Mouse (Mus musculus) midbrain, embryonic 14.5 days (tissue): ENCODE measurements around the gene Syndig1l. TPM values are rescaled to one million over a fixed set of nuclear protein-coding genes. Genes with fewer than 3 reads are reported as not detected.

Experiments
- ATAC-seq: fragments of 200-750 bp; cut with Nextera tagmentation; 2 replicates; pipeline ENCODE4 v1.8.0; 2017; ENCODE audit warnings: moderate number of reproducible peaks, moderate library complexity; ENCODE audit not compliant: low FRiP score, low TSS enrichment
- DNase-seq: peaks from one replicate; pipeline ENCODE4 v3.0.0-alpha.2; 2015
- H3K27ac ChIP-seq: fragments of 300-500 bp; sonication (generic); replicated peaks from 2 replicates; pipeline ENCODE4 v1.5.1; 2014; ENCODE audit warnings: mild to moderate bottlenecking, low read depth, low read length, moderate library complexity
- H3K27me3 ChIP-seq: fragments of 300-500 bp; sonication (generic); 2 replicates; pipeline ENCODE4 v1.6.1; 2014; ENCODE audit warnings: low read length, control low read depth, mixed read lengths; ENCODE audit not compliant: control insufficient read depth, insufficient read depth
- H3K36me3 ChIP-seq: fragments of 300-500 bp; sonication (generic); 2 replicates; pipeline ENCODE4 v1.6.1; 2014; ENCODE audit warnings: low read length, control low read depth; ENCODE audit not compliant: control insufficient read depth, insufficient read depth
- H3K4me1 ChIP-seq: fragments of 300-500 bp; sonication (generic); 2 replicates; pipeline ENCODE4 v1.6.1; 2014; ENCODE audit warnings: mild to moderate bottlenecking, antibody characterized with exemption, low read length, control low read depth; ENCODE audit not compliant: control insufficient read depth, insufficient read depth
- H3K4me2 ChIP-seq: fragments of 300-500 bp; sonication (generic); 2 replicates; pipeline ENCODE4 v1.6.1; 2014; ENCODE audit warnings: mild to moderate bottlenecking, low read length, moderate library complexity
- H3K4me3 ChIP-seq: fragments of 300-500 bp; sonication (generic); replicated peaks from 2 replicates; pipeline ENCODE4 v1.5.1; 2014; ENCODE audit warnings: low read depth, low read length
- H3K9ac ChIP-seq: fragments of 300-500 bp; sonication (generic); replicated peaks from 2 replicates; pipeline ENCODE4 v1.6.1; 2014; ENCODE audit warnings: mild to moderate bottlenecking, low read length, moderate library complexity
- H3K9me3 ChIP-seq: fragments of 300-500 bp; sonication (generic); 2 replicates; pipeline ENCODE4 v1.6.1; 2016; ENCODE audit warnings: low read length, control low read depth, mixed read lengths; ENCODE audit not compliant: control insufficient read depth
- WGBS: fragments of 180-500 bp; shearing (Covaris S2); extraction: QIAGEN DNeasy Blood & Tissue Kit; methylation state at CpG from one replicate; pipeline ENCODE4 v1.1.7; 2014; 5-methylcytosine and 5-hydroxymethylcytosine counted together
- polyA plus RNA-seq: library from polyadenylated mRNA; unstranded; fragments of >200 nt; fragmentation: Nextera tagmentation; extraction: Ambion mirVana; gene quantifications from 2 replicates; pipeline ENCODE4 v1.2.1, GENCODE M21; 2014

The Syndig1l gene
- polyA plus RNA-seq, 1 experiment from 2014 or later, result 8.4 TPM

GRCm38 (mm10) chr12:84718462-84719244 lies 20.0 kb upstream of the Syndig1l start:
- ATAC-seq, result no peak
- WGBS, result 84% methylated on average over 9 of the region's 9 CpGs

GRCm38 (mm10) chr12:84714578-84714977 lies 15.9 kb upstream of the Syndig1l start:
- 85% methylated on average over 6 of the region's 6 CpGs for WGBS
- H3K36me3 ChIP-seq, result no peaks in the 10 kb centered on the region
- no peak for ATAC-seq
- H3K4me3 ChIP-seq, result no peak overlapping the region
- DNase-seq, result no peak
- H3K9me3 ChIP-seq, result no peaks in the 10 kb centered on the region
- H3K27ac ChIP-seq, result no peak overlapping the region
- no peak overlapping the region for H3K9ac ChIP-seq
- H3K4me1 ChIP-seq, result no peaks in the 10 kb centered on the region
- no peak overlapping the region for H3K4me2 ChIP-seq
- no peaks in the 10 kb centered on the region for H3K27me3 ChIP-seq

More at GRCm38 (mm10) chr12:84718462-84719244, 20.0 kb upstream of the Syndig1l start:
- Histone ChIP-seq H3K9me3 (no peaks in the 10 kb centered on the region), H3K4me2 (no peak overlapping the region), H3K4me3 (no peak overlapping the region), H3K4me1 (no peaks in the 10 kb centered on the region), H3K27ac (no peak overlapping the region), H3K27me3 (no peaks in the 10 kb centered on the region), H3K36me3 (no peaks in the 10 kb centered on the region), H3K9ac (no peak overlapping the region)
- no peak for DNase-seq

GRCm38 (mm10) chr12:84709842-84710439 lies 11.3 kb upstream of the Syndig1l start:
- H3K4me2 ChIP-seq, result no peak overlapping the region
- H3K27me3 ChIP-seq, result no peaks in the 10 kb centered on the region
- 32% methylated on average over 14 of the region's 14 CpGs for WGBS
- H3K4me3 ChIP-seq, result no peak overlapping the region
- peak; percentile 41 for DNase-seq
- peaks cover 3% of the 10 kb centered on the region; the same call in 1 of the 2 replicates for H3K4me1 ChIP-seq
- no peaks in the 10 kb centered on the region for H3K9me3 ChIP-seq
- ATAC-seq, result no peak
- H3K36me3 ChIP-seq, result no peaks in the 10 kb centered on the region
- H3K27ac ChIP-seq, result no peak overlapping the region
- H3K9ac ChIP-seq, result no peak overlapping the region

GRCm38 (mm10) chr12:84707804-84708203 lies 9.2 kb upstream of the Syndig1l start:
- H3K9me3 ChIP-seq, result no peaks in the 10 kb centered on the region
- WGBS, result 94% methylated on average over 4 of the region's 4 CpGs
- H3K4me2 ChIP-seq, result no peak overlapping the region
- H3K27ac ChIP-seq, result no peak overlapping the region
- DNase-seq, result no peak
- no peaks in the 10 kb centered on the region for H3K27me3 ChIP-seq
- no peak for ATAC-seq
- no peaks in the 10 kb centered on the region for H3K36me3 ChIP-seq
- no peak overlapping the region for H3K9ac ChIP-seq
- peaks cover 3% of the 10 kb centered on the region; the same call in 1 of the 2 replicates for H3K4me1 ChIP-seq
- H3K4me3 ChIP-seq, result no peak overlapping the region

- Histone ChIP-seq H3K36me3 (no peaks in the 10 kb centered on the region), H3K27ac (no peak overlapping the region), H3K4me3 (no peak overlapping the region), H3K27me3 (no peaks in the 10 kb centered on the region), H3K9me3 (no peaks in the 10 kb centered on the region), H3K4me1 (peaks cover 3% of the 10 kb centered on the region; the same call in 1 of the 2 replicates), H3K9ac (no peak overlapping the region), H3K4me2 (no peak overlapping the region)
- WGBS, result 81% methylated on average over 4 of the region's 4 CpGs
- DNase-seq (no peak), ATAC-seq (no peak)
Measured at GRCm38 (mm10) chr12:84706886-84707285, 8.3 kb upstream of the Syndig1l start.

GRCm38 (mm10) chr12:84702586-84702985 lies 4.0 kb upstream of the Syndig1l start:
- Histone ChIP-seq H3K9me3 (no peaks in the 10 kb centered on the region), H3K4me2 (no peak overlapping the region), H3K4me1 (peaks cover 3% of the 10 kb centered on the region; the same call in 1 of the 2 replicates), H3K27me3 (no peaks in the 10 kb centered on the region; the same call in 1 of the 2 replicates), H3K4me3 (no peak overlapping the region), H3K27ac (no peak overlapping the region), H3K36me3 (no peaks in the 10 kb centered on the region), H3K9ac (no peak overlapping the region)
- ATAC-seq (no peak), DNase-seq (peak; percentile 59)
- 44% methylated on average over 7 of the region's 7 CpGs for WGBS

- H3K4me3 ChIP-seq, result no peak overlapping the region
- H3K9ac ChIP-seq, result no peak overlapping the region
- DNase-seq, result no peak
- H3K36me3 ChIP-seq, result no peaks in the 10 kb centered on the region
- no peaks in the 10 kb centered on the region for H3K9me3 ChIP-seq
- no peak for ATAC-seq
- peaks cover 3% of the 10 kb centered on the region for H3K27me3 ChIP-seq
- no peak overlapping the region for H3K27ac ChIP-seq
- no peak overlapping the region for H3K4me2 ChIP-seq
- H3K4me1 ChIP-seq, result no peaks in the 10 kb centered on the region
- 89% methylated on average over 6 of the region's 6 CpGs for WGBS
Measured at GRCm38 (mm10) chr12:84692141-84692540, 6.5 kb downstream of the Syndig1l start.

GRCm38 (mm10) chr12:84691347-84691746 lies 7.3 kb downstream of the Syndig1l start:
- Histone ChIP-seq H3K9ac (no peak overlapping the region), H3K4me2 (no peak overlapping the region), H3K27me3 (no peaks in the 10 kb centered on the region), H3K9me3 (no peaks in the 10 kb centered on the region), H3K27ac (no peak overlapping the region), H3K4me3 (no peak overlapping the region), H3K4me1 (no peaks in the 10 kb centered on the region), H3K36me3 (no peaks in the 10 kb centered on the region)
- DNase-seq, result no peak
- no peak for ATAC-seq

GRCm38 (mm10) chr12:84689051-84689450 lies 9.6 kb downstream of the Syndig1l start:
- H3K36me3 ChIP-seq, result no peaks in the 10 kb centered on the region
- ATAC-seq, result no peak
- no peaks in the 10 kb centered on the region for H3K9me3 ChIP-seq
- no peak overlapping the region for H3K9ac ChIP-seq
- no peaks in the 10 kb centered on the region for H3K4me1 ChIP-seq
- whole genome bisulfite sequencing, result 93% methylated on average over 11 of the region's 11 CpGs
- no peak for DNase-seq
- no peaks in the 10 kb centered on the region for H3K27me3 ChIP-seq
- H3K4me3 ChIP-seq, result no peak overlapping the region
- H3K4me2 ChIP-seq, result no peak overlapping the region
- H3K27ac ChIP-seq, result no peak overlapping the region
